Mouse (Mus musculus): Measurements from ENCODE around the gene Cpne4.

DNA sequence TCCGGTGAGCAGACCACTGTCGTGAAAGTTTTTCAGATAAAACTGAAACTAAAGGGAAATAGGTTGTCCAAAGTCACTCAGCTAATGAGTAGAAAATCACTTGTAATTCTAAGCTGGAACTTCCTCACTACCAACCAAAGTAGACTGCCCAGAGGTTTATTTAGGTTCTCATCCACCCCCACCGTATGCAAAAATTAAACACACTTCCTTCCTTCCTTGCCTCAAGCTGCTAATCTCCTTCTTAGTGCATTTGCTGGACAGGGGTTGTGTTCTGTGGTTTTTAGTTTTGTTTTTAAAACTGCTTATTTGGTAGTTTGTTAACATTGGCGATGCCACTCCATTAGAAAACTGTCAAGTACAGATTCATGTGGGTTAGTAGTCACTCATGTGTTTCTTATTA lies 506.7 kb downstream of the Cpne4 start:
- TF ChIP-seq POLR2A (IDR thresholded peaks at IDR 0.05; ENCODE audit: low read depth, low read length) (no peak), CTCF (IDR thresholded peaks at IDR 0.05; ENCODE audit: extremely low read depth, insufficient read length, insufficient replicate concordance, low read depth, low read length) (no peak)
